Mouse (Mus musculus): Measurements from ENCODE around the gene Smim11. TPM values are rescaled to one million over a fixed set of nuclear protein-coding genes. Genes with fewer than 3 reads are reported as not detected.

Smim11 gene
- polyA plus RNA-seq, 1 experiment from 2014 or later = 123 TPM

DNA sequence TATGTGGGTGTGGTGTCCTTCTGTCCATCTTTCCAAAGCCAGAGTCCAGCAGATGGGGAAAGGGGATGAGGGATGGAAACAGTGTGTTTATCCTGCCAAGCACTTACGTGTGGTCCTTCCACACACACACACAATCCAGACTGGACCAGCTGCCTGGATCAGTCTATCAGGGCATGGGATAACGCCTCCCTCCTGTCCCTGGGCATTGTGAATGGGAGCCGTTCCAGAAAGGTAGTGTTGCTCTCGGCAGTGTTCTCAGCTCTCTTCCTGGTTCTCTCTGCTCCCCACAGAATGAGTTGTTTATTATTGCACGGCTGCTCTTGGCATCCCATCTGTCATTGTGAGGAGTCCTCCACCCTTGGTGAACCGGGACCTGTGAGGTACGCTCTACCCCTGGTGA is 59.6 kb downstream of the Smim11 start:
- H3K4me2 ChIP-seq (ENCODE audit: low read depth, low read length, severe bottlenecking) = no peak overlapping the region
- H3K4me1 ChIP-seq (replicated peaks; ENCODE audit: control insufficient read depth, insufficient read depth, low read length) = 0 out of 2 replicates have a peak, but pooled peaks cover 4% of the 10 kb centered on the region
- ATAC-seq (replicated peaks; ENCODE audit: low FRiP score) (no peak), DNase-seq (ENCODE audit: low spot score) (no peak)
- H3K9ac ChIP-seq (ENCODE audit: low read length) = no peak overlapping the region
- no peak overlapping the region for H3K27ac ChIP-seq (ENCODE audit: low read depth, low read length)
- H3K9me3 ChIP-seq (ENCODE audit: control insufficient read depth, low read length) = no peaks in the 10 kb centered on the region
- 85% methylated on average over 7 of the region's 7 CpGs for WGBS
- no peaks in the 10 kb centered on the region; the same call in 1 of the 2 replicates for H3K27me3 ChIP-seq (ENCODE audit: control insufficient read depth, insufficient read depth, low read length)
- H3K4me3 ChIP-seq (ENCODE audit: low read depth, low read length) = no peak overlapping the region
- no peaks in the 10 kb centered on the region for H3K36me3 ChIP-seq (ENCODE audit: control insufficient read depth, insufficient read depth, low read length)

Other genes with a start within 250 kb of the Smim11 start
- 116 and 117 TPM in 2 replicates for gene Mrps6, start 243.0 kb upstream of the Smim11 start, polyA plus RNA-seq (2014; fragmentation: Nextera tagmentation; extraction: Ambion mirVana)
- 0.17 and 0.25 TPM in 2 replicates for gene Gm49711, start 243.0 kb upstream of the Smim11 start, polyA plus RNA-seq (2014; fragmentation: Nextera tagmentation; extraction: Ambion mirVana)
- gene Slc5a3, start 243.0 kb upstream of the Smim11 start, polyA plus RNA-seq (2014; fragmentation: Nextera tagmentation; extraction: Ambion mirVana) = 11.8 and 12.9 TPM in 2 replicates
- 0.45 TPM in 1 of 2 replicates, not detected in the other for gene Kcne2, start 8.9 kb upstream of the Smim11 start, polyA plus RNA-seq (2014; fragmentation: Nextera tagmentation; extraction: Ambion mirVana)
- not detected in 2 replicates for gene Fam243, start 20.2 kb downstream of the Smim11 start, polyA plus RNA-seq (2014; fragmentation: Nextera tagmentation; extraction: Ambion mirVana)
- gene Kcne1, start 58.2 kb downstream of the Smim11 start, polyA plus RNA-seq (2014; fragmentation: Nextera tagmentation; extraction: Ambion mirVana) = 0.29 TPM in 1 of 2 replicates, not detected in the other
- 37.4 and 46.9 TPM in 2 replicates for gene Rcan1, start 169.6 kb downstream of the Smim11 start, polyA plus RNA-seq (2014; fragmentation: Nextera tagmentation; extraction: Ambion mirVana)
- 3.1 and 4.1 TPM in 2 replicates for gene Clic6, start 184.4 kb downstream of the Smim11 start, polyA plus RNA-seq (2014; fragmentation: Nextera tagmentation; extraction: Ambion mirVana)